Mouse (Mus musculus) CD4-positive, CD25-positive, alpha-beta regulatory T cell, adult 4 months (primary cell): Measurements from ENCODE around the gene Syngr1. TPM values are rescaled to one million over a fixed set of nuclear protein-coding genes. Genes with fewer than 3 reads are reported as not detected.
A peak's percentile ranks its signal among the peaks of the same experiment; 100 is the strongest.
"Not testable (repeated sequence)": the region's sequence is repeated elsewhere in the genome, so short reads cannot be mapped to it uniquely, and the experiment has no call there.

Source experiments
- ATAC-seq: one replicate; pipeline ENCODE4 v1.8.0; 2017
- polyA plus RNA-seq, 2 experiments: library from polyadenylated mRNA; unstranded; fragments of 100-300 nt; shearing (Covaris generic); gene quantifications; one replicate each; pipeline ENCODE4 v1.2.1; 2017

The Syngr1 gene
- polyA plus RNA-seq, 2 experiments from 2014 or later: 0.86 to 0.94 TPM

DNA sequence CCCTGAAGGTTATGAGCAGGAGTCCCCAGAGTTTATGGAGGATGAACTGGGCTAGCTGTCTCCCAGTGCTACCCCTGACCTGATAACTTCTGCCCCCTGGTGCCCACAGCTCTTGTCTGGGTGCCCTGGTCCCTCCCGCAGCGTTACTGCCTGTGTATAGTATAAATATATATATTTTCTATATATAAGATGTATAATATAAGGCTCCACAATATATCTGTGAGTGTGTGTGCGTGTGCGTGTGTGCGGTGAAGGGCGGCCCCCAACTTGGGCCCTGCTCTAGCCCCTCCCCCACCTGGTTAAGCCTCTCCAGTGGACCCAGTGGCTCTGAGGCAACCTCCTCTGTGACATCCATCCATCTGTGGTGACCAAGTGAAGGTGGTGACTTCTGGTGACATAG is 27.9 kb downstream of the Syngr1 start:
- ATAC-seq: no peak

DNA sequence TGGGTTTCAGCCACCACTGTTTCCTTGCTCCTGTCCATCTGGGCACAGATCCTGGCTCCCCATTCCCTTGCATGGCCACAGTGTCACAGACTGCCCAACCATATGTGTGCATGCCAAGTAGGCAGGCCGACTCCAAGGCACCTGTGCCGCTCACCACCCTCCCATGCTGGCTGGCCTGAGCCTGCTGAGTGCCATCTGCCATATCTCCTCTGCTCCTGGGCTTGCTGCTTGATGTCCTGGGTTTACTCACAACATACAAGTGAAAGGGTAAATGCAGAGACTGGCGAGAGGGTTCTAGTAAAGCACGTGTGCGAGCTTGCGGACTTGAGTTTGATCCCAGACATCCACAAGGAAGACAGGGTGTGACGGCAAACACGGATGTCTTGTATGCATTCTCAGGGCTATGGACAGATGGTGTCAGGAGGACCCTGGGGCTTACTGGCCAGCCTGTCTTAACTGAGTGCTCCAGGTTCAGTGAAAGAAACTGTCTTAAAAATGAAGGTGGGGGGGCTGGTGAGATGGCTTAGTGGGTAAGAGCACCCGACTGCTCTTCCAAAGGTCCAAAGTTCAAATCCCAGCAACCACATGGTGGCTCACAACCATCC is 30.7 kb downstream of the Syngr1 start:
- no peak for ATAC-seq

DNA sequence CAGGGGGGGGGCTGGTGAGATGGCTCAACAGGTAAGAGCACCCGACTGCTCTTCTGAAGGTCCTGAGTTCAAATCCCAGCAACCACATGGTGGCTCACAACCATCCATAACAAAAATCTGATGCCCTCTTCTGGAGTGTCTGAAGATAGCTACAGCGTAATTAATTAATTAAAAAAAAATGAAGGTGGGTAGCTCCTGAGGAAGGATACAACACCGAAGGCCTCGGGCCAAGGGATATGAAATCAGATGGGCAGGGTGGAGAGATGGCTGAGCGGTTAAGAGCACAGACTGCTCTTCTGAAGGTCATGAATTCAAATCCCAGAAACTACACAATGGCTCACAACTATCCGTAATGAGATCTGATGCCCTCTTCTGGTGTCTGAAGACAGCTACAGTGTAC is 31.3 kb downstream of the Syngr1 start:
- not testable (repeated sequence) for ATAC-seq

DNA sequence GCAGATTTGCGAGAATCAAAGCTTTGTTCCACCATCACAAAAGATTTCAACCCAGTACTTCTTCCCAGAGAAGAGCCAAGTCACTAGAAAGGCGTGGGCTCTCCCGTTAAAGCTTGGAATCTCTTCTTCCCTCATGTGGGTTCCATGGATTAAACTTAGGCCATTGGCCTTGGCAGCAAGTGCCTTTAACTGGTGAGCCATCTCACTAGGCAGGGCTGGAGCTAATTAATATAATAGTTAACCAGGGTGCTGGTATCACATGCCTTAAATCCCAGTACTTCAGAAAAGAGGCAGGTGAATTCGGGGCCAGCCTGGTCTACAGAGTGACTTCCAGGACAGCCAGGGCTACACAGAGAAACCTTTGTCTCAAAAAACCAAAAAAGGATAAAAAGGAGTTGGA is 33.5 kb downstream of the Syngr1 start:
- ATAC-seq: no peak

DNA sequence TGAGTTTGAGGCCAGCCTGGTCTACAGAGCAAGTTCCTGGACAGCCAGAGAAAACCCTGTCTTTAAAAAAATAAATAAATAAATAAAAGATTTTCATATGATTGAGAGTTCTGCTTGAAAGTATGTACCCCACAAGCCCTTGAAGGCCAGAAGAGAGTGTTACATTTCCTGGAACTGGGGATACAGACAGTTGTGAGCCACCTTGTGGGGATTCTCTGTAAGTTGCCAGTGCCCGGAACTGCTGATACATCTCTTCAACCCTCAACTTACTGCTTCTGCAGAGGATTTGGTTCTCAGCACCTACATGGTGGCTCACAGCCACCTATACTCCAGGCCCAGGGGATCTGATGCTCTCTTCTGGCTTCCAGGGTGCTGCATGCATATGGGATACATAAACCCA is 36.1 kb downstream of the Syngr1 start:
- no peak for ATAC-seq

DNA sequence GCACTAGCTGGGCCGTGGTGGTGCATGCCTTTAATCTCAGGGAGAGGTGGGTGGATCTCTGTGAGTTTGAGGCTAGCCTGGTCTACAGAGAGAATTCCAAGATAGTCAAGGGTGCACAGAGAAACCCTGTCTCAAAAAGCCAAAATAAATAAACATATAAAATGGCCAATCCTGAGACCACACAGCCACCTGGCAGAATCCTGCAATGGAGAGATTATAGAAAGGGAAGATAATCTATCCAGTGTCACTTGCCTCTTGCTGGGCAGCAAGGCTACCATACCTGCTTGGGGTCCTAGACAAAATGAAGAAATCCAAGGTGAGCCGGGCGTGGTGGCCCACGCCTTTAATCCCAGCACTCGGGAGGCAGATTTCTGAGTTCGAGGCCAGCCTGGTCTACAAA is 38.8 kb downstream of the Syngr1 start:
- no peak for ATAC-seq

DNA sequence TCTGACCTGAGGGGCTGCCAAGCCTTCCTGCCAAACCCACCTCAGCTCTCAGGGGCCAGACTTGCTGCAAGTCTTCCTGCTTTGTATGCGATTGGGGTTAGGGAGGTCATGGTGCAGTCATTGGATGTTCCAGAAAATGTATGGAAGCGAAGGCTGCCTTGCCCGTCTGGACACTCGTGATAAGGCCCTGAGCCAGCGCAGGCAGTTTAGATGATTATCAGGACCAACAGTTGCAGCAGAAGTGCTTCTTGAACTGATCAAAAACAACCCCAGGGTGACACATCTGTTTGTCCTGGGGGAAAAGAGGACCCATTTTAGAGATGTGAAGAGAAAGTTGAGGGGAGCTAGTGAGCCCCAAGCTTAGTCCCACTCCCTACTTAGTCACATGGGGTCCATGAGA is 39.6 kb downstream of the Syngr1 start:
- ATAC-seq: no peak

DNA sequence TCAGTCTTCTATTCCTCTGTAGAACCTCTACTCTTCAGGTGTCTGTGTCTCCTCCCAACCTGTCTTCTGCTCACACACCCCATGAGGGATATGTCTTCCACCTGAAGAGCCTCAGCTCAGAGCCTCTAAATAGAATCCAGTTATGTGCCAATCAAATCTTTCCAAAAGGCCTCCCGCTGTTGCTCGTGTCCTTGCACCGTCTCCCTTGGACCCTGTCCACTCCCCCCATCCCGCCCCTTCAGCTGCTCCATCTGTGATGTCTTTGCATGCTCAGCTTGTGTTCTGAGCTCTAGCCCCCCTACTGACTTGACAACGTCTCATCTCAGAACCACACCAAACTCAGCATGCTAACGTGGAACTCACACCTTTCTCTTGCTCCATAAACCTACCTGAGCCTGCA is 40.3 kb downstream of the Syngr1 start:
- no peak for ATAC-seq

DNA sequence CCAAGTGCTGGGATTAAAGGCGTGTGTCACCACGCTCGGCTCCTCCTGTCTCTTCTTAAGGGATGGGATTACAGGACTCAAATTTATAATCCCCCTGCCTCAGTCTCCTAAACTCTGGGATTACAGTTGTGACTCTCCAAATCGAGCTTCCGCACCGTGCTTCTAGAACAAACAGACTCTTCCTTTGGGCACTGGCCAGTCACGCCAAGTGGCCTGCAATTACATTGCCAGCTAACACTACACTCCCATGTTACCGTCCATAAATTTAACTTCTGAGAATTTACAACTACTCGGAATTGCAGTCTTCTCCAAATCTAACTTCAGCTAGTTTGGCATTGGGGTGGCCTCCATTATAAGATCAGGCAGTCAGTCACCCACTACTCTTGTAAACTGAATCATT is 41.3 kb downstream of the Syngr1 start:
- ATAC-seq: no peak

DNA sequence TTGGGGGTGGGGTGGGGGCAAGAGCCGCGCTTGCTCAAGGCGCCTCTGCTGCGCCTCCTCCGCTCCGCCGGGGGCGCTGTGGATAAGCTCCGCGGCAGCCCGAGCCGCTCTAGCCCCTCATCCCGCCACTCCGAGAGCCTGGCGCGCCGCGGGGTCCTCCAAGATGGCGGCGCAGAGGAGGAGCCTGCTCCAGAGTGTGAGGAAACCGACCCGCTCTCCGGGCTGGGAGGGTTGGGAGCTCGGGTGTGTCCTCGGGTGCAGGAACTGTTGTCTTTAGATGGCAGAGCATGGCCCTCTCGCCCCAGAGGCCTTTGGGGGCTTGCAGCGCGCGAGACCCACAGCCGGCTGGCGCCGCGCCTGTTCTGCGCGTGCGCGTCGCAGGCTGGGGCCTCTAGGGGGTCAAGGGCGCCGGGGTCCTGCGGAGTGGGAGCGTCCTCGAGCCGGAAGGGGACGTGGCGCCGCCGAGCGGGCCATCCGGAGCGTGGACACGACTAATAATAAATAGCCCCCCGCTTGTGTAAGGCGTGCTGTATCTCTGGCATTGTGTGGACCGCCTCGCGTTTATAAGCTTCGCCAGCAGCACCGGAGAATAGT is 42.0 kb downstream of the Syngr1 start, which contains the start of gene Tab1:
TSS of gene Tab1 (plus strand) at position 135 of the 594 bp plus-strand sequence.
- peak; percentile 93 for ATAC-seq

DNA sequence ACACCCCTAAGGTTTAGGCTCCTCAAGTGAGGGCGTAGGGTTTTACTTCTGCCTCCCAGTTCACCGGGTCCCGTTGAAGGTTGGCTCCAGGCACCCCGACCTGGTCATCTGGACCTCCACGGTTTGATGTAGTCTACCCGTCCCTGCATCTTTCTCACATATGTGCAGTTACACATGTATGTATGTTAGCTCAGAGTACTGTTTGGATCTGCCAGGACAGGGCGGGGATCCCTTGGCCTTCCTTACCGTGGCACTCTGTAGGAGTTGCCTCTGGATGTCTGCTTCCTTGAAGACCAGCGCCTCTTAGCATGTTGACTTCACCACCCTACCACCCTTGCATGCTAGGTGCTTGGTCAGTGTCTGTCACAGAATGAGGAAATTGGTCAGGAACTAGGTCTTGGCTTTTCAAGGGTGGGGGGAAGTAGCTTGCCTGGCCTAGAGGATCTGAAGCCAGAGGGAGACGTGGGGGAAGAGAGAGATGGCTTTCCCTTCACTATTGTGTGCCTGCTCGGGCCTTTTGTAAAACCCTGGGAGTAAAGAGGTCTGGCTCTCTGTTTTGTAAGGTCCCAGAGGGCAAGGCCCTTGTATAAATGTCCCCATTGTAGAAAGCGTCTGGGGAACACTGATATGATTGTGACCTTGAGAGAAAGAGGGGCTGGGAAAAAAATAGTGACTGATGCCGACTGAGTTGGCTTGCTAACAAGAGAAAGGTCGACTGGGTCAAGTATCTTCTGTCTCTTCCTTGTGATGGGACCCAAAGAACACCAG is 42.7 kb downstream of the Syngr1 start:
- peak; percentile 9 for ATAC-seq

DNA sequence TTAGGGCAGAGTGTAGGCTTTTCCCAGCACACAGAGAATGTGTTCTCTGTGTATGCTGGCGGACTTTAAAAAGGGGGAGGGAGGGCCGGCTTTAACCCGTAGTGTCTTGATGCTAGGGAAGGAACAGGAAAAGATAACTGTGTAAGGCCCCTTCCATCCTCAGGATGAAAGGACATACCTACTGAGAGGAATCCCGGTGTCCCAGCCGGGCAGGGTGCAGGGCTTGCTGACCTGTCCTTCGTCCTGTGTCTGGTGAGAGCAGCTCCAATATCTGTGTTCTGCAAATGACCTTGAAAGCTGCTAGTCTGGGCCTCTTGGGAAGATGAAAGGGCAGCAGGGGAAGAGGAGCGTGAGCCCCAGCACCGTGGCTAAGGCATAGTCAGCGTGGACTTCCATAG is 43.3 kb downstream of the Syngr1 start:
- ATAC-seq: no peak

DNA sequence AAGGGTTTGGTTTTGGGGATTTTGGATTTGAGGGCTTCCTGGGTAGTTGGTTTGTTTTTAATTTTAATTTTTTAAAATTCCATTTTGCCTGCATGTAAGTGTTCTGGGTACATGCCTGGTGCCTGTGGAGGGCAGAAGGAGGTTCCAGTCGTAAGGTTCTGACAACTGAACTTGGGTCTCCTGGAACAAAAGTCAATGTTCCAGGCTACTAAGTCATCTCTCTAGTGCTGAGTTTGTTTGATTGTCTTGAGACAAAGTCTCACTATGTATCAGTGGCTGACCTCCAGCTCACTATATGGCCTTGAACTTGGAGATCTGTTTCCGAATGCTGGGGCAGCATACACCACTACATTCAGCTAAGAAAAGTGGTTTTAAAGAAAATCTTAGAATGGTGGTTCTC is 44.4 kb downstream of the Syngr1 start:
- ATAC-seq: no peak

DNA sequence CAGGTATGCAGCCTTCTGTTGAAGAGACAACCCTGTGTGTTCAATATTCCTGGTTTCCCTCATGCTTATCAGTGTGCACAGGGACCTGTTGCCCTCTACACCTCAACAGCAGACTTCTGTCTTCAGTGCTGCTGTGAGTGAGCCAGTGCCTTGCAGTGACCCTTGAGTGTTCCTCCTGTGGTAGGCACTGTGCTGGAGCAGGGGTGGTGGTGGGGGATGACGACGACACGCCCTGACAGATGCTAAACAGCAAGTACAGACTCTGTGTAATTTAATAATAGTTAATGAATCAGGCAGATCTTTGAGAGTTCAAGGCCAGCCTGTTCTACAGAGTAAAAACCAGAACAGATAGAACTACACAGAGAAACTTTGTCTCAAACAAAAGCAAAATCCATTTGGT is 45.5 kb downstream of the Syngr1 start:
- no peak for ATAC-seq

DNA sequence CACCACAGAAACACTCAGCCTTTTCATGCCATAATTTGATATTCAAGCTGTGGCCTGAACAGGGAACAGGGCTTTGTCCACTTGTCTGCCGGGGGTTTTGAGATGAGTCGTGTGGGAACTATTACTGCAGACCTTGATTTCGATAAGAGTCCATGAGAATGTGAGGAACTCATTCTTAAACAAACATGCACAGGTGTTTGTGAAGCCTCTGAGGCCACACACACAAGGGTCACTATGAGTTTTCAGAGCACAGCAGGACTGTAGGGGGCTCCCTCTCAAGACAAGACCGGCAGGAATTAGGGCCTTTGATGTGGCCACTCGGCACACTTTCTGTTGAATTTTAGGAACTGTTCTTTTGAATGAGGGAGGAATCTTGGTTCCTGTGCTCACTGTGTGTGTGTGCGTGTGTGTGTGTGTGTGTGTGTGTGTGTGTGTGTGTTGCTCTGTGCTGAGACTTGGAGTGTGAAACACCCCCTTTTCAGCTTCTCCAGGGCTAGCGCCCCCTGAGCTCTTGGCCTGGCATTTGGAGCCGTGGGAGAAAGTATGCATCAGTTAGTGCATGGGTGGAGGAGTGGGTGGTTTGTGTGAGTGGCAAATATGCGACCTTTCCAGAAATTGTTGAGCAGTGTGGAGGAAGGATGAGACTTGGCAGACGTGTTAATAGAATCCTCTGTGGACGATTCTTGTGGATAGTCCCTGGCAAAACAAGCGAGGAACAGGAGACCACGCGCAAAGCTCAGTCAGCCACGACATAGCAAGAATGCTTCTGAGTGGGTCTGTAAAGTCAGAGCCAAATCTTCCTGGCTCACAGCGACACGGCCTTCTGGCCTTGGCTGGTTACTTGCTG is 47.0 kb downstream of the Syngr1 start:
- ATAC-seq: no peak

DNA sequence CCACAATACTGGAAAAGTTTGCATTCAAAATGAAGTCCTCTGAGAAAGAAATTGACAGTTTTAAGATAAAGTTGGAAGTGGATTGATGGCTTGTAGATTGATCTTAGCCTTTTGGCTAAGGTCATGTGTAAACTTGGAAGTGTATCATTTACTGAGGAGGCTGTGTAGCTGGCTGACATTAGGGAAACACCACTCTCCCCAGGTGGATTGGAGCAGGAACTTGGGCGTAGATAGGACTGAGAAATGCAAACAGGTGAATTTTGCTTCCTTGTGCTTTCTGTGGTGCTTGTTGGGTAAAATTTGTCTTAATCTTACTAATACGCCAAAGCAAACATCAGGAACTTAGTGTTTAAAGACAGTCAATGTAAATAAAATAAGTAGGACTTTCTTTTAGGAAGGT is 49.2 kb downstream of the Syngr1 start:
- no peak for ATAC-seq

DNA sequence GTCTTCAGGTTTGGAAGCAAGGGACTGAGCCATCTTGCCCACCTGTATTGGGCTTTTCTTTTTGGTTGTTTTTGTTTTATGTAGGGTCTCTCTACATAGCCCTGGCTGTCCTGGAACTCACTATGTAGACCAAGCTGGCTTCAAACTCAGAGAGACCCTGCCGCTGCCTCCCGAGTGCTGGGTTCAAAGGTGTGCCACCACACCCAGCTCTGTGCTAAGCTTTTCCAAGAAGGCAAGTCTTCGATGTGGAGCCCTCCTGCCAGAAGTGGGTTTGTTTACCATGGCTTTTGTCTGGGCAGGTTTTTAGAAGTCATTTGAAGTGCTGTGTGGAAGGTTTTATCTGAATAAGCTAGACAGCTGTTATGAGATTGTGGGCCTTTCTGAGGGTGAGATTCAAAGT is 49.7 kb downstream of the Syngr1 start:
- ATAC-seq: no peak

DNA sequence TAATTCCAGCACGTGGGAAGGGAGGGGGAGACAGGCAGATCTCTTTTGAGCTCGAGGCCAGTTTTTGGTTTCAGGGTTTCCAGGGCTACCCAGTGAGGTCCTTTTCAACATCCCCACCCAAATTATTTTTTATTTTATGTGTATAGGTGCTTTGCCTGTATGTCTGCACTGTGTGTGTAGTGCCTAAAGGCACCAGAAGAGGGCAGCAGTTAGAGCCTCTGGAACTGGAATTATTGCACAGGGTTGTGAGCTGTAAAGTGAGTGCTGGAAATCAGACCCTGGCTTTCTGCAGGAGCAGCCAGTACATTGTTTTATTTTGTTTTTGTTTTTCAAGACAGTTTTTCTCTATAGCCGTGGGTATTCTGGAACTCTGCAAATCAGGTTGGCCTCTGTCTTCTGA is 51.0 kb downstream of the Syngr1 start:
- ATAC-seq: no peak

DNA sequence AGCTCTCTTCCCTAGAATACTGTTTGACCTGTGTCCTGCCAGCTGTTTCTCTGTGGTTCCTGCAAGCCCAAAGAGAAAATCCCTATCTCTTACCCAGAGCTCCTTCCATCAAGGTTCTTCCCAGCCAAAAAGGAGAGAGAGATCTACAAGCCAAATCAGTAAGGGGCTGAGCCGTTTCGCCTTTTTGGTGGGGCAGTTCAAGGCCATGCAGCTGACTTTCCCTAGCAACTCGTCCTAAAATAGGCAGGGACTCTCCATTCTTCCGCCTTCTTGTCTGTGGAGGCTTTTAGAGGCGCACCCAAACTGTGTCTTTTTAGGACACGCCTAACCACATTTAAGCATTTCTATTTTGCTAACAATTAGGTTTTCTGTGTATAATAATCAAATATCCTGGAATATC is 52.6 kb downstream of the Syngr1 start:
- ATAC-seq: no peak

DNA sequence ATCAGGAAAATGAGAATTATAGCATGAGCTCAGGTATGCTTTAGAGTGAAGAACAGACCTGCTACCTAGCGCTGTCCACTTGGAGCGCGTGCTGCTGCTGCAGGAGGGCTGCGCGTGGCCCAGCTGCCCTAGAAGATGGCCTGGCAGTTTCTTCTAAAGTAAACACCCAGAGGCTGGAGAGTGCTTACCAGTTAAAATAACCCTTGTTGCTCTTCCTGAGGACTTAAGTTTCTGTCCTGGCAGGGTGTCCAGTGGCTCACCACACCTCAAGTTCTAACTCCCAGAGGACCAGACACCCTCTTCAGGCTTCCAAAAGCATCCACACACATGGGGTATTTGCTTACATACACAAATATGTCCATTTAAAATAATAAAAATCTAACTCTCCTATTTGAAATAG is 54.3 kb downstream of the Syngr1 start:
- ATAC-seq: no peak

DNA sequence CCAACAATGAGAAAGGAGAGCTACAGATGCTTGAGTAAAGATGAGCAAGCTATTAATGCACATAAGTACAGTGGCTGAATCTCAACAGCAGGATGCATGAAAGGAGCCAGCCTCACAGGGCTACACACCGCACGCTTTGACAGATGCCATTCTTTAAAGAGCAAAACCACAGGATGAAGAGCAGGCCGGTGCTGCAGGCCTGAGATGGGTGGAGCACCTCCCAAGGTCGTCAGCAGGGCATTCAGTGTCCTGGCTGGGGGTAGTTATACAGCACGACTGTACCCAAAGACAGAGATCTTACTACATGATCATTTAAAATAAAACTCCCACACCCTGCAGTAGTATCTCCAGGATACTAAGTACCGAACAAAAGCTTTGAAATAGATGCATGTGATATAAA is 55.0 kb downstream of the Syngr1 start:
- no peak for ATAC-seq

DNA sequence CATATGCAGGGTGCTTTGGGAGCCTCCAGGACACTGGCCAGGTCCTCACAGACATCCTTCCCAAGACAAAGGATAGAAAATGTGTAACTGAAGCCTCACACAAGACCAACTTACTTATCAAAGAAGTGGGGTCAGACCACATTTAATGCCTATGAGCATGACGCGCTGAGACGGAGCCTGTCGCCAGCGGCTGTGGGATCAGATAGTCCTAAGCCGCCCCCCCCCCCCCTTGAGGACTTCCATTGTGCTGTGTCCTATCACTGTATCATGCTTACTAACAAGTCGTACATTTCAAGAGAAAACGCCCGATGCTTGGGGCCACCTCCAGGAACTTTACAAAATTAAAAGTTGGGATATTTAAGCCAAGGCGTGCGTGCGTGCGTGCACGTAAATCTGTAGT is 56.0 kb downstream of the Syngr1 start:
- no peak for ATAC-seq

DNA sequence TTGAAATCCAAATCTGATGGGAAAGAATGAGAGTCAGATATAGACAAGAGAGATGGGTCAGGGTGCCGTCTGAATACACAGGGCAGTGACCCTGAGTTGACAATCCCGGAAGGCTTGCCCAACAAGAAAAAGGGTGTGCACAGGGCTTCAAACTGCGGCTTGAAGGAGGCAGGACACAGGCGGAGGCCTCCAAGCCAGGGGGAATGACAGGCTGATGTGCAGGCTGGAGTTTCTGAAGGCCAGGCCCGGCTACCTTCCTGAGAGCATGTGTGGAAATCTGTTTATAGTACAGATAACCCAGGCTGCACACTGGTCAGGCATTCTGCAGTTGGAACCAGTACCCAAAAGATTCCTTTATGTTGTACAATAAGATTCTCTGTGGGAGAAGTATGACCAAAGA is 56.4 kb downstream of the Syngr1 start:
- no peak for ATAC-seq
